Mouse (Mus musculus) ES-Bruce4 (cell line): Measurements from ENCODE around the gene Otp.

Source experiments
- CTCF ChIP-seq: IDR thresholded peaks from one replicate; pipeline ENCODE4 v1.8.1; 2011; ENCODE audit warnings: low read depth, low read length
- POLR2A ChIP-seq: IDR thresholded peaks from one replicate; pipeline ENCODE4 v1.8.1; 2011; ENCODE audit warnings: low read length; ENCODE audit not compliant: insufficient read depth

GRCm38 (mm10) chr13:94877211-94877590 is 1.8 kb downstream of the Otp start:
- TF ChIP-seq CTCF: no peak
- no peak for TF ChIP-seq POLR2A
